Mouse (Mus musculus) G1E (cell line): ENCODE measurements around the gene Golga2.

ENCODE experiments used
- CTCF ChIP-seq: IDR thresholded peaks from 2 replicates; pipeline ENCODE4 v1.5.1; 2012; ENCODE audit warnings: low read depth, low read length, inconsistent platforms, mixed read lengths
- GATA1 ChIP-seq: IDR thresholded peaks from 2 replicates; pipeline ENCODE4 v1.6.1; 2012; ENCODE audit warnings: borderline replicate concordance, low read length, inconsistent platforms, mixed read lengths
- POLR2AphosphoS5 ChIP-seq: IDR thresholded peaks from 2 replicates; pipeline ENCODE4 v1.6.1; 2012; ENCODE audit warnings: low read depth, low read length, inconsistent platforms; ENCODE audit not compliant: insufficient replicate concordance

DNA sequence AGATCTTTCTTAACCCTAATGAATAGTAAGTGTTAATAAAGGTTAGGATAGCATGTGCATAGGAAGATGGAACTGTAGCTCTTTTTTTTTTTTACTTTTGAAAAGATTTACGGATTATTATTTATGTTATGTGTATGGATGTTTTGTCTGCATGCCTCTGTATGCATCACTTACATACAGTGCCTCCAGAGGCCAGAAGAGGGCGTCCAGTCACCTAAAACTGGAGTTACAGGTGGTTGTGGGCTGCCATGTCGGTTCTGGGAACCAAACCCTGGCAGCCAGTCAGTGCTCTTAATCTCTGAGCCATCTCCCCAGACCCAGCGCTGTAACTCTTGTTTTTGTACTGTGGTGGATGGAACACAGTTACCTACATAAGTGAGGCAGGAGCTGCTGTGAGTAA lies 37.1 kb downstream of the Golga2 start:
- no peak for TF ChIP-seq CTCF
- no peak for TF ChIP-seq GATA1
- no peak for TF ChIP-seq POLR2AphosphoS5
